Mouse (Mus musculus): Measurements from ENCODE around the gene Plekhg2. TPM values are rescaled to one million over a fixed set of nuclear protein-coding genes. Genes with fewer than 3 reads are reported as not detected.
A peak's percentile ranks its signal among the peaks of the same experiment; 100 is the strongest.

The Plekhg2 gene
- 38.8 and 50.0 TPM in 2 replicates for polyA plus RNA-seq (2014; fragmentation: Nextera tagmentation; extraction: Ambion mirVana)

- peaks cover 12% of the 10 kb centered on the region for H3K36me3 ChIP-seq (replicated peaks; ENCODE audit: control insufficient read depth, insufficient read depth, low read depth, low read length)
- ATAC-seq (replicated peaks; ENCODE audit: insufficient number of reproducible peaks, low FRiP score, low TSS enrichment, low read depth) (peak; percentile 83), DNase-seq (ENCODE audit: low spot score) (peak; percentile 99)
- H3K27ac ChIP-seq (replicated peaks; ENCODE audit: low read depth, low read length) = peak within 1 kb of the TSS; percentile 93
- H3K4me1 ChIP-seq (ENCODE audit: control insufficient read depth, insufficient read depth, low read length) = peaks cover 4% of the 10 kb centered on the region
- H3K4me3 ChIP-seq (ENCODE audit: low read depth, low read length) = peak within 1 kb of the TSS; percentile 89
- no peaks in the 10 kb centered on the region for H3K27me3 ChIP-seq (ENCODE audit: control insufficient read depth, insufficient read depth, low read length)
- under 1% methylated on average over 64 of the region's 66 CpGs for WGBS
- H3K9me3 ChIP-seq (replicated peaks; ENCODE audit: control insufficient read depth, low read length) = no peaks in the 10 kb centered on the region
- peak within 1 kb of the TSS; percentile 96 for H3K9ac ChIP-seq (replicated peaks; ENCODE audit: low read length)
- H3K4me2 ChIP-seq (ENCODE audit: low read depth, low read length) = peak within 1 kb of the TSS; percentile 82
Observed at GRCm38 (mm10) chr7:28372251-28373108, at the start of gene Plekhg2. Gene Plekhg2 (minus strand): TSS chr7:28372599.

DNA sequence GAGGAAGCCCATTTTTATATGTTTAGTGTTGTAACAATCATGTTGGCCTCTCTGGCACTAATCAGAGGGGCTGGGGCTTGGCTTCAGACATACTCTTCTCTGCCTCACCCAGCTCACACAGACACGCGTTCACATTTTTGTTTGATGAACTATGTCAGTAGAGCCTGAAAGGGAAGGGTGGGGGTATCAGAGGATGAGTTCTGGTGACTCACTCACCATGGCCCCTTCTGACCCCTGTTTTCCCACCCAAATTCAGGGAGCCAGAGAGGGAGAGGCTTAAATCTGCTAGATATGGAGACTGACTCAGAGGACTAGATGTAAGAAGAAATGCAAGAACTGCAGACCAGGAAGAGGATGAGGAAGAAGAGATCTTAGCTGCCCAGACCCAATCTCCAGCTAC, 47.0 kb upstream of the Plekhg2 start:
- ATAC-seq (replicated peaks; ENCODE audit: insufficient number of reproducible peaks, low FRiP score, low TSS enrichment, low read depth) (no peak), DNase-seq (ENCODE audit: low spot score) (no peak)
- WGBS = 98% methylated on average over 2 of the region's 2 CpGs
- H3K27me3 ChIP-seq (ENCODE audit: control insufficient read depth, insufficient read depth, low read length) = no peaks in the 10 kb centered on the region
- no peak overlapping the region for H3K27ac ChIP-seq (replicated peaks; ENCODE audit: low read depth, low read length)
- no peaks in the 10 kb centered on the region for H3K9me3 ChIP-seq (replicated peaks; ENCODE audit: control insufficient read depth, low read length)
- peaks cover 11% of the 10 kb centered on the region for H3K36me3 ChIP-seq (replicated peaks; ENCODE audit: control insufficient read depth, insufficient read depth, low read depth, low read length)
- no peaks in the 10 kb centered on the region for H3K4me1 ChIP-seq (ENCODE audit: control insufficient read depth, insufficient read depth, low read length)
- no peak overlapping the region for H3K4me2 ChIP-seq (ENCODE audit: low read depth, low read length)
- H3K4me3 ChIP-seq (ENCODE audit: low read depth, low read length) = no peak overlapping the region
- no peak overlapping the region for H3K9ac ChIP-seq (replicated peaks; ENCODE audit: low read length)

DNA sequence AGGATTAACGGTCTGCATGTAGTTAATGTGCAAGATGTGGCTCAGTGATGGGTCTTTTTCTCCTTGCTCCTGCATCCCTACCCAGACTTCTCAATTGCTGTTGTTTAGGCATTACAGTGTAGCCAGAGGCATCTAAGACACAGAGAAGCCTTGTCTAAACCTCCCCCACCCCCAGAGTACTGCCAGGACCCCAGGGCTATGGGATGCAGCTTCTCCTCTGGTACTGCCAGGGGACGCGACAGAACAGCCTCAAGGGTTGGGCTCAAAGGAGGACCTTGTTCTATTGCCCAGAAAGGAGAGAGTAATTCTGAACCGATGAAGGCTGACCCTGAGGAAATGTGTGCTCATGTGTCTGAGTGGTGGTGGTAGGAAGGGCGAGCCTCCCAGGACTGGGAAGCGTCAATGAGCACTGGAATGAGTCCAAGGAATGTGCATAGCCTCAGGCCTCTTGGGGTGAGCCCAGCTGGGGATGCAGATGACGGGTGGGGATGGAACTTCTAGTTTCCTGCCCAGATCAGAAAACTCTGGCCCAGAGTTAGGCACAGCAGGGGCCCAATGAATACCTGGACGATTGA, 45.8 kb upstream of the Plekhg2 start:
- no peak overlapping the region for H3K4me2 ChIP-seq (ENCODE audit: low read depth, low read length)
- H3K27me3 ChIP-seq (ENCODE audit: control insufficient read depth, insufficient read depth, low read length) = no peaks in the 10 kb centered on the region
- no peaks in the 10 kb centered on the region for H3K9me3 ChIP-seq (replicated peaks; ENCODE audit: control insufficient read depth, low read length)
- DNase-seq (ENCODE audit: low spot score) (no peak), ATAC-seq (replicated peaks; ENCODE audit: insufficient number of reproducible peaks, low FRiP score, low TSS enrichment, low read depth) (no peak)
- H3K36me3 ChIP-seq (replicated peaks; ENCODE audit: control insufficient read depth, insufficient read depth, low read depth, low read length) = peaks cover 18% of the 10 kb centered on the region
- no peaks in the 10 kb centered on the region for H3K4me1 ChIP-seq (ENCODE audit: control insufficient read depth, insufficient read depth, low read length)
- H3K4me3 ChIP-seq (ENCODE audit: low read depth, low read length) = no peak overlapping the region
- 73% methylated on average over 8 of the region's 8 CpGs for WGBS
- H3K27ac ChIP-seq (replicated peaks; ENCODE audit: low read depth, low read length) = no peak overlapping the region
- H3K9ac ChIP-seq (replicated peaks; ENCODE audit: low read length) = no peak overlapping the region

DNA sequence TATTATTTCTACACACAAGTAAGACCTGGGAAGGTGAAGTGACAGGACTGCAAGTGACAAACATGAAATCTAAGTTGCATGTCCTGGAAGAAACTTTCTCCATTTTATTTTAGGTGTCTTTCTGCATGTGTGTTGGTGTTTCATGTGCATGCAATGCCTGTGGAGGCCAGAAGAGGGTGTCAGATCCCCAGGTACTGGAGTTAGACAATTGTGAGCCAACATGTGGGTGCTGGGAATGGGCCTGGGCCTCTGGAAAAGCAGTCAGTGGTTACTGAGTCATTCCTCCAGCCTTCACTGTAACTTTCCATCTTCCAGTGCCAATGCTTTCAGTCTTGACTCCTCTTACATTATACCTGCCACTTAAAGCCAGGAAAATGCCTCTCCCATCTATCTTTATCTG, 45.0 kb upstream of the Plekhg2 start:
- peaks cover 15% of the 10 kb centered on the region for H3K36me3 ChIP-seq (replicated peaks; ENCODE audit: control insufficient read depth, insufficient read depth, low read depth, low read length)
- H3K27ac ChIP-seq (replicated peaks; ENCODE audit: low read depth, low read length) = no peak overlapping the region
- no peak overlapping the region for H3K4me2 ChIP-seq (ENCODE audit: low read depth, low read length)
- no peaks in the 10 kb centered on the region for H3K9me3 ChIP-seq (replicated peaks; ENCODE audit: control insufficient read depth, low read length)
- DNase-seq (ENCODE audit: low spot score) (no peak), ATAC-seq (replicated peaks; ENCODE audit: insufficient number of reproducible peaks, low FRiP score, low TSS enrichment, low read depth) (no peak)
- H3K9ac ChIP-seq (replicated peaks; ENCODE audit: low read length) = no peak overlapping the region
- H3K4me3 ChIP-seq (ENCODE audit: low read depth, low read length) = no peak overlapping the region
- H3K27me3 ChIP-seq (ENCODE audit: control insufficient read depth, insufficient read depth, low read length) = no peaks in the 10 kb centered on the region
- no peaks in the 10 kb centered on the region for H3K4me1 ChIP-seq (ENCODE audit: control insufficient read depth, insufficient read depth, low read length)

- peaks cover 11% of the 10 kb centered on the region for H3K36me3 ChIP-seq (replicated peaks; ENCODE audit: control insufficient read depth, insufficient read depth, low read depth, low read length)
- no peak overlapping the region for H3K9ac ChIP-seq (replicated peaks; ENCODE audit: low read length)
- no peak overlapping the region for H3K4me3 ChIP-seq (ENCODE audit: low read depth, low read length)
- no peak for ATAC-seq (replicated peaks; ENCODE audit: insufficient number of reproducible peaks, low FRiP score, low TSS enrichment, low read depth)
- H3K27ac ChIP-seq (replicated peaks; ENCODE audit: low read depth, low read length) = no peak overlapping the region
- no peaks in the 10 kb centered on the region for H3K9me3 ChIP-seq (replicated peaks; ENCODE audit: control insufficient read depth, low read length)
- DNase-seq (ENCODE audit: low spot score) = no peak
- no peaks in the 10 kb centered on the region for H3K27me3 ChIP-seq (ENCODE audit: control insufficient read depth, insufficient read depth, low read length)
- H3K4me1 ChIP-seq (ENCODE audit: control insufficient read depth, insufficient read depth, low read length) = no peaks in the 10 kb centered on the region
- no peak overlapping the region for H3K4me2 ChIP-seq (ENCODE audit: low read depth, low read length)
- WGBS = 90% methylated on average over 4 of the region's 4 CpGs
Observed at GRCm38 (mm10) chr7:28412826-28413225, 40.4 kb upstream of the Plekhg2 start.

- no peak overlapping the region for H3K27ac ChIP-seq (replicated peaks; ENCODE audit: low read depth, low read length)
- no peaks in the 10 kb centered on the region for H3K4me1 ChIP-seq (ENCODE audit: control insufficient read depth, insufficient read depth, low read length)
- peaks cover 25% of the 10 kb centered on the region for H3K36me3 ChIP-seq (replicated peaks; ENCODE audit: control insufficient read depth, insufficient read depth, low read depth, low read length)
- H3K27me3 ChIP-seq (ENCODE audit: control insufficient read depth, insufficient read depth, low read length) = no peaks in the 10 kb centered on the region
- no peak overlapping the region for H3K4me2 ChIP-seq (ENCODE audit: low read depth, low read length)
- DNase-seq (ENCODE audit: low spot score) (no peak), ATAC-seq (replicated peaks; ENCODE audit: insufficient number of reproducible peaks, low FRiP score, low TSS enrichment, low read depth) (no peak)
- H3K9ac ChIP-seq (replicated peaks; ENCODE audit: low read length) = no peak overlapping the region
- 91% methylated on average over 3 of the region's 3 CpGs for WGBS
- H3K9me3 ChIP-seq (replicated peaks; ENCODE audit: control insufficient read depth, low read length) = no peaks in the 10 kb centered on the region
- H3K4me3 ChIP-seq (ENCODE audit: low read depth, low read length) = no peak overlapping the region
Observed at GRCm38 (mm10) chr7:28410841-28411475, 38.6 kb upstream of the Plekhg2 start.

DNA sequence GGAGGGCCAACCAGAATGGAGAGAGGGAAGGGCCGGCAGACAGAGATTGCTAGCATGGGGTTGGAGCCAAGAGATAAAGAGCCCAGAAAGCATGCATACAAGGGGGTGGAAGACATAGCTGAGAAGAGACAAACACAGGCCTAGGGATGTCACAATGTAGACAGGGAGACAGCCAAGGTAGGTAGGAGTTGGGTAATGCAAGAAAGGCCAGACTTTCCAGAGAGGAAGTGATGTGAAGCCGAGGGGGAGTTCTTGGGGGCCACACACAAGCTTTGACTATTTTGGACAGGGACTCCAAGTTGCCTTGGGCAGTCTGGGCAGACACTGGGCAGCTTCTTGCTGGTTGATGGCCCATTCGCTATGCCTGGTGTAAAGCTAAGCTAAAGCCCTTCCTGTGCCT, 29.5 kb upstream of the Plekhg2 start:
- no peak overlapping the region for H3K9ac ChIP-seq (replicated peaks; ENCODE audit: low read length)
- no peaks in the 10 kb centered on the region for H3K4me1 ChIP-seq (ENCODE audit: control insufficient read depth, insufficient read depth, low read length)
- WGBS = 72% methylated on average over 3 of the region's 3 CpGs
- peaks cover 25% of the 10 kb centered on the region for H3K36me3 ChIP-seq (replicated peaks; ENCODE audit: control insufficient read depth, insufficient read depth, low read depth, low read length)
- H3K4me2 ChIP-seq (ENCODE audit: low read depth, low read length) = no peak overlapping the region
- H3K27ac ChIP-seq (replicated peaks; ENCODE audit: low read depth, low read length) = no peak overlapping the region
- no peak overlapping the region for H3K4me3 ChIP-seq (ENCODE audit: low read depth, low read length)
- DNase-seq (ENCODE audit: low spot score) (no peak), ATAC-seq (replicated peaks; ENCODE audit: insufficient number of reproducible peaks, low FRiP score, low TSS enrichment, low read depth) (no peak)
- no peaks in the 10 kb centered on the region for H3K27me3 ChIP-seq (ENCODE audit: control insufficient read depth, insufficient read depth, low read length)
- H3K9me3 ChIP-seq (replicated peaks; ENCODE audit: control insufficient read depth, low read length) = no peaks in the 10 kb centered on the region

GRCm38 (mm10) chr7:28401030-28401429, 28.6 kb upstream of the Plekhg2 start:
- H3K9ac ChIP-seq (replicated peaks; ENCODE audit: low read length) = no peak overlapping the region
- peaks cover 19% of the 10 kb centered on the region for H3K36me3 ChIP-seq (replicated peaks; ENCODE audit: control insufficient read depth, insufficient read depth, low read depth, low read length)
- H3K27ac ChIP-seq (replicated peaks; ENCODE audit: low read depth, low read length) = no peak overlapping the region
- 96% methylated on average over 1 of the region's 1 CpGs for WGBS
- ATAC-seq (replicated peaks; ENCODE audit: insufficient number of reproducible peaks, low FRiP score, low TSS enrichment, low read depth) (no peak), DNase-seq (ENCODE audit: low spot score) (no peak)
- H3K4me1 ChIP-seq (ENCODE audit: control insufficient read depth, insufficient read depth, low read length) = no peaks in the 10 kb centered on the region
- H3K27me3 ChIP-seq (ENCODE audit: control insufficient read depth, insufficient read depth, low read length) = no peaks in the 10 kb centered on the region
- H3K4me2 ChIP-seq (ENCODE audit: low read depth, low read length) = no peak overlapping the region
- no peaks in the 10 kb centered on the region for H3K9me3 ChIP-seq (replicated peaks; ENCODE audit: control insufficient read depth, low read length)
- no peak overlapping the region for H3K4me3 ChIP-seq (ENCODE audit: low read depth, low read length)
